Mouse (Mus musculus): ENCODE results near the gene Ing1. TPM values are rescaled to one million over a fixed set of nuclear protein-coding genes. Genes with fewer than 3 reads are reported as not detected.

Ing1 gene
- total RNA-seq, 1 experiment from 2014 or later, result 113 TPM

GRCm38 (mm10) chr8:11574911-11575603 lies 19.7 kb downstream of the Ing1 start:
- no peak for ATAC-seq (ENCODE audit: extremely low read depth, insufficient number of reproducible peaks, low FRiP score, poor library complexity, severe bottlenecking)

GRCm38 (mm10) chr8:11575604-11576384 lies 20.4 kb downstream of the Ing1 start:
- no peak for ATAC-seq (ENCODE audit: extremely low read depth, insufficient number of reproducible peaks, low FRiP score, poor library complexity, severe bottlenecking)

GRCm38 (mm10) chr8:11585513-11586373 lies 30.4 kb downstream of the Ing1 start:
- ATAC-seq (ENCODE audit: extremely low read depth, insufficient number of reproducible peaks, low FRiP score, poor library complexity, severe bottlenecking), result no peak

GRCm38 (mm10) chr8:11586374-11586745 lies 31.0 kb downstream of the Ing1 start:
- no peak for ATAC-seq (ENCODE audit: extremely low read depth, insufficient number of reproducible peaks, low FRiP score, poor library complexity, severe bottlenecking)

GRCm38 (mm10) chr8:11591837-11592236 lies 36.5 kb downstream of the Ing1 start:
- no peak for ATAC-seq (ENCODE audit: extremely low read depth, insufficient number of reproducible peaks, low FRiP score, poor library complexity, severe bottlenecking)

- ATAC-seq (ENCODE audit: extremely low read depth, insufficient number of reproducible peaks, low FRiP score, poor library complexity, severe bottlenecking), result no peak
These were observed 36.9 kb downstream of the Ing1 start for GRCm38 (mm10) chr8:11592296-11592695.

- ATAC-seq (ENCODE audit: extremely low read depth, insufficient number of reproducible peaks, low FRiP score, poor library complexity, severe bottlenecking), result no peak
These were observed 38.0 kb downstream of the Ing1 start for GRCm38 (mm10) chr8:11593222-11593884.

- no peak for ATAC-seq (ENCODE audit: extremely low read depth, insufficient number of reproducible peaks, low FRiP score, poor library complexity, severe bottlenecking)
These were observed 45.1 kb downstream of the Ing1 start for GRCm38 (mm10) chr8:11600301-11600951.

GRCm38 (mm10) chr8:11602006-11602680 lies 46.8 kb downstream of the Ing1 start:
- ATAC-seq (ENCODE audit: extremely low read depth, insufficient number of reproducible peaks, low FRiP score, poor library complexity, severe bottlenecking), result peak; percentile 82

- no peak for ATAC-seq (ENCODE audit: extremely low read depth, insufficient number of reproducible peaks, low FRiP score, poor library complexity, severe bottlenecking)
These were observed 53.5 kb downstream of the Ing1 start for GRCm38 (mm10) chr8:11608848-11609247.

Other genes with a start within 250 kb of the Ing1 start
- 0.37 TPM in 1 of 2 replicates, not detected in the other for gene Col4a2, start 242.8 kb upstream of the Ing1 start, total RNA-seq (2017)
- gene Col4a1, start 242.7 kb upstream of the Ing1 start, total RNA-seq (2017), result 1.5 TPM in 1 of 2 replicates, not detected in the other
- 11.7 and 15.4 TPM in 2 replicates for gene Rab20, start 76.9 kb upstream of the Ing1 start, total RNA-seq (2017)
- gene Naxd, start 58.1 kb upstream of the Ing1 start, total RNA-seq (2017), result 55.1 and 63.1 TPM in 2 replicates
- gene Cars2, start 4.8 kb upstream of the Ing1 start, total RNA-seq (2017), result 27.9 and 32.9 TPM in 2 replicates
- 56.7 and 62.0 TPM in 2 replicates for gene Ankrd10, start 80.2 kb downstream of the Ing1 start, total RNA-seq (2017)
- gene 1700016D06Rik, start 145.5 kb downstream of the Ing1 start, total RNA-seq (2017), result not detected in 2 replicates
- gene Arhgef7, start 172.2 kb downstream of the Ing1 start, total RNA-seq (2017), result 34.1 and 35.5 TPM in 2 replicates